Mouse (Mus musculus) telencephalon, adult 2 months (tissue): ENCODE measurements around the gene Sorcs3.
A peak's percentile ranks its signal among the peaks of the same experiment; 100 is the strongest.

Source experiments
- DNase-seq: peaks from one replicate; pipeline ENCODE4 v3.0.0-alpha.2; 2011; ENCODE audit warnings: low read depth, low spot score

Gene Sorcs3

GRCm38 (mm10) chr19:48523803-48524202 lies 318.0 kb downstream of the Sorcs3 start:
- no peak for DNase-seq

GRCm38 (mm10) chr19:48524527-48525214 lies 318.8 kb downstream of the Sorcs3 start:
- no peak for DNase-seq

GRCm38 (mm10) chr19:48533582-48533981 lies 327.8 kb downstream of the Sorcs3 start:
- no peak for DNase-seq

GRCm38 (mm10) chr19:48544294-48544693 lies 338.5 kb downstream of the Sorcs3 start:
- no peak for DNase-seq

- DNase-seq, result no peak
These were observed 339.8 kb downstream of the Sorcs3 start for GRCm38 (mm10) chr19:48545421-48546132.

- DNase-seq, result peak; percentile 58
These were observed 340.3 kb downstream of the Sorcs3 start for GRCm38 (mm10) chr19:48546133-48546448.

- no peak for DNase-seq
These were observed 342.5 kb downstream of the Sorcs3 start for GRCm38 (mm10) chr19:48548143-48548881.

GRCm38 (mm10) chr19:48559432-48559831 lies 353.6 kb downstream of the Sorcs3 start:
- no peak for DNase-seq

- no peak for DNase-seq
These were observed 369.9 kb downstream of the Sorcs3 start for GRCm38 (mm10) chr19:48575736-48576135.

GRCm38 (mm10) chr19:48577169-48577568 lies 371.3 kb downstream of the Sorcs3 start:
- no peak for DNase-seq

GRCm38 (mm10) chr19:48584938-48585560 lies 379.2 kb downstream of the Sorcs3 start:
- DNase-seq, result peak; percentile 44

GRCm38 (mm10) chr19:48616951-48617350 lies 411.1 kb downstream of the Sorcs3 start:
- no peak for DNase-seq

- no peak for DNase-seq
These were observed 425.0 kb downstream of the Sorcs3 start for GRCm38 (mm10) chr19:48630671-48631327.

- DNase-seq, result no peak
These were observed 436.7 kb downstream of the Sorcs3 start for GRCm38 (mm10) chr19:48642566-48642965.

GRCm38 (mm10) chr19:48649941-48650340 lies 444.1 kb downstream of the Sorcs3 start:
- no peak for DNase-seq

- DNase-seq, result peak; percentile 45
These were observed 445.8 kb downstream of the Sorcs3 start for GRCm38 (mm10) chr19:48651617-48652016.

- DNase-seq, result no peak
These were observed 454.4 kb downstream of the Sorcs3 start for GRCm38 (mm10) chr19:48660201-48660600.

- no peak for DNase-seq
These were observed 474.1 kb downstream of the Sorcs3 start for GRCm38 (mm10) chr19:48679896-48680295.

- DNase-seq, result no peak
These were observed 476.7 kb downstream of the Sorcs3 start for GRCm38 (mm10) chr19:48682485-48682884.

- no peak for DNase-seq
These were observed 480.5 kb downstream of the Sorcs3 start for GRCm38 (mm10) chr19:48686369-48686768.

- DNase-seq, result no peak
These were observed 494.4 kb downstream of the Sorcs3 start for GRCm38 (mm10) chr19:48700111-48700658.
